Mouse (Mus musculus) lung, embryonic 14.5 days (tissue): Measurements from ENCODE around the gene Srsf2. TPM values are rescaled to one million over a fixed set of nuclear protein-coding genes. Genes with fewer than 3 reads are reported as not detected.
"Not testable (repeated sequence)": the region's sequence is repeated elsewhere in the genome, so short reads cannot be mapped to it uniquely, and the experiment has no call there.

Experiments used
- ATAC-seq: fragments of 200-750 bp; cut with Nextera tagmentation; 2 replicates; pipeline ENCODE4 v1.8.0; 2017; ENCODE audit warnings: mild to moderate bottlenecking, moderate TSS enrichment, moderate library complexity; ENCODE audit not compliant: insufficient read depth
- DNase-seq: peaks from one replicate; pipeline ENCODE4 v3.0.0-alpha.2; 2015
- H3K27ac ChIP-seq: fragments of 300-500 bp; sonication (generic); 2 replicates; pipeline ENCODE4 v1.5.1; 2014; ENCODE audit warnings: low read depth, mild to moderate bottlenecking, moderate library complexity
- H3K27me3 ChIP-seq: fragments of 300-500 bp; sonication (generic); 2 replicates; pipeline ENCODE4 v1.6.1; 2014; ENCODE audit warnings: low read length, control low read depth; ENCODE audit not compliant: insufficient read depth
- H3K36me3 ChIP-seq: fragments of 300-500 bp; sonication (generic); 2 replicates; pipeline ENCODE4 v1.6.1; 2014; ENCODE audit warnings: control low read depth; ENCODE audit not compliant: insufficient read depth
- H3K4me1 ChIP-seq: fragments of 300-500 bp; sonication (generic); 2 replicates; pipeline ENCODE4 v1.6.1; 2014; ENCODE audit warnings: antibody characterized with exemption, control low read depth; ENCODE audit not compliant: insufficient read depth
- H3K4me2 ChIP-seq: fragments of 300-500 bp; sonication (generic); 2 replicates; pipeline ENCODE4 v1.6.1; 2014; ENCODE audit warnings: mild to moderate bottlenecking
- H3K4me3 ChIP-seq: fragments of 300-500 bp; sonication (generic); 2 replicates; pipeline ENCODE4 v1.5.1; 2014; ENCODE audit warnings: low read depth, low read length
- H3K9ac ChIP-seq: fragments of 300-500 bp; sonication (generic); 2 replicates; pipeline ENCODE4 v1.6.1; 2014
- H3K9me3 ChIP-seq: fragments of 300-500 bp; sonication (generic); 2 replicates; pipeline ENCODE4 v1.6.1; 2016; ENCODE audit warnings: low read depth, low read length, control low read depth
- CTCF ChIP-seq: IDR thresholded peaks from 2 replicates; pipeline ENCODE4 v1.5.1; 2016; ENCODE audit warnings: antibody characterized with exemption, low read depth
- WGBS: fragments of 180-500 bp; shearing (Covaris S2); extraction: QIAGEN DNeasy Blood & Tissue Kit; methylation state at CpG from one replicate; pipeline ENCODE4 v1.1.7; 2014; 5-methylcytosine and 5-hydroxymethylcytosine counted together
- polyA plus RNA-seq: library from polyadenylated mRNA; unstranded; fragments of >200 nt; fragmentation: Nextera tagmentation; extraction: Ambion mirVana; gene quantifications from 2 replicates; pipeline ENCODE4 v1.2.1, GENCODE M21; 2014

The Srsf2 gene
- 1,038 and 1,045 TPM in 2 replicates for polyA plus RNA-seq

- peak within 1 kb of the TSS; percentile 93 for H3K9ac ChIP-seq
- peaks cover 42% of the 10 kb centered on the region for H3K36me3 ChIP-seq
- H3K4me1 ChIP-seq: no peaks in the 10 kb centered on the region
- TF ChIP-seq CTCF: no peak
- peak within 1 kb of the TSS; percentile 81 for H3K4me3 ChIP-seq
- no peaks in the 10 kb centered on the region for H3K27me3 ChIP-seq
- H3K4me2 ChIP-seq: peak within 1 kb of the TSS; percentile 92
- under 1% methylated on average over 68 of the region's 74 CpGs for WGBS
- no peaks in the 10 kb centered on the region for H3K9me3 ChIP-seq
- peak; percentile 88 for ATAC-seq
- DNase-seq: peak; percentile 98
- peak within 1 kb of the TSS; percentile 99 for H3K27ac ChIP-seq
Measured at GRCm38 (mm10) chr11:116852891-116853511, at the start of gene Srsf2. Gene Srsf2, minus strand, starts transcription at chr11:116853094.

GRCm38 (mm10) chr11:116902588-116902987, 49.7 kb upstream of the Srsf2 start:
- H3K27ac ChIP-seq, H3K9me3 ChIP-seq, H3K36me3 ChIP-seq, H3K4me1 ChIP-seq, ATAC-seq, H3K4me3 ChIP-seq, H3K9ac ChIP-seq, DNase-seq, H3K4me2 ChIP-seq: not testable (repeated sequence)
- peaks cover 18% of the 10 kb centered on the region; the same call in 1 of the 2 replicates for H3K27me3 ChIP-seq
- WGBS: 84% methylated on average over 10 of the region's 10 CpGs

- 90% methylated on average over 12 of the region's 12 CpGs for WGBS
- TF ChIP-seq CTCF: no peak
- Histone ChIP-seq H3K36me3 (no peaks in the 10 kb centered on the region), H3K4me2 (no peak overlapping the region), H3K27ac (no peak overlapping the region), H3K4me1 (no peaks in the 10 kb centered on the region), H3K4me3 (no peak overlapping the region), H3K9ac (no peak overlapping the region), H3K9me3 (no peaks in the 10 kb centered on the region), H3K27me3 (0 out of 2 replicates have a peak, but pooled peaks cover 1% of the 10 kb centered on the region)
- no peak for ATAC-seq
- no peak for DNase-seq
Measured at GRCm38 (mm10) chr11:116899247-116899646, 46.4 kb upstream of the Srsf2 start.

GRCm38 (mm10) chr11:116895402-116895801, 42.5 kb upstream of the Srsf2 start:
- Histone ChIP-seq H3K4me2 (no peak overlapping the region), H3K27me3 (no peaks in the 10 kb centered on the region), H3K4me1 (0 out of 2 replicates have a peak, but pooled peaks cover 2% of the 10 kb centered on the region), H3K9ac (no peak overlapping the region), H3K4me3 (no peak overlapping the region), H3K36me3 (no peaks in the 10 kb centered on the region), H3K9me3 (no peaks in the 10 kb centered on the region), H3K27ac (no peak overlapping the region)
- no peak for ATAC-seq
- DNase-seq: no peak
- WGBS: 78% methylated on average over 3 of the region's 3 CpGs
- no peak for TF ChIP-seq CTCF

GRCm38 (mm10) chr11:116893532-116894442, 40.9 kb upstream of the Srsf2 start:
- Histone ChIP-seq H3K9me3 (no peaks in the 10 kb centered on the region), H3K9ac (no peak overlapping the region), H3K36me3 (no peaks in the 10 kb centered on the region), H3K4me3 (no peak overlapping the region), H3K4me1 (0 out of 2 replicates have a peak, but pooled peaks cover 2% of the 10 kb centered on the region), H3K27me3 (no peaks in the 10 kb centered on the region), H3K27ac (no peak overlapping the region), H3K4me2 (no peak overlapping the region)
- WGBS: 56% methylated on average over 19 of the region's 19 CpGs
- ATAC-seq (no peak; the same call in 1 of the 2 replicates), DNase-seq (peak; percentile 24)
- TF ChIP-seq CTCF: no peak

- H3K4me3 ChIP-seq: no peak overlapping the region
- no peaks in the 10 kb centered on the region for H3K27me3 ChIP-seq
- H3K4me2 ChIP-seq: no peak overlapping the region
- no peak overlapping the region for H3K9ac ChIP-seq
- 53% methylated on average over 5 of the region's 5 CpGs for WGBS
- H3K9me3 ChIP-seq: no peaks in the 10 kb centered on the region
- TF ChIP-seq CTCF: no peak
- no peaks in the 10 kb centered on the region for H3K4me1 ChIP-seq
- DNase-seq: no peak
- ATAC-seq: no peak
- no peaks in the 10 kb centered on the region for H3K36me3 ChIP-seq
- H3K27ac ChIP-seq: no peak overlapping the region
Measured at GRCm38 (mm10) chr11:116887136-116887535, 34.2 kb upstream of the Srsf2 start.
